Mouse (Mus musculus) spleen, postnatal 36 days (tissue): ENCODE results near the gene Tnfrsf8.

Experiments used
- DNase-seq, 2 experiments: peaks; one replicate each; pipeline ENCODE4 v3.0.0; 2022; ENCODE audit warnings: low spot score in 2 of 2, mixed read lengths in 1 of 2

Tnfrsf8 gene

GRCm38 (mm10) chr4:145233487-145234228 lies 81.3 kb downstream of the Tnfrsf8 start:
- DNase-seq: peak; percentile 56 to 60

- no peak for DNase-seq
Observed at GRCm38 (mm10) chr4:145231732-145232131, 83.2 kb downstream of the Tnfrsf8 start.

- DNase-seq: no peak
Observed at GRCm38 (mm10) chr4:145230647-145231046, 84.3 kb downstream of the Tnfrsf8 start.

GRCm38 (mm10) chr4:145229524-145230163 lies 85.3 kb downstream of the Tnfrsf8 start:
- DNase-seq: no peak

- peak; percentile 48 to 54 for DNase-seq
Observed at GRCm38 (mm10) chr4:145229051-145229450, 85.9 kb downstream of the Tnfrsf8 start.

GRCm38 (mm10) chr4:145224613-145225012 lies 90.4 kb downstream of the Tnfrsf8 start:
- no peak for DNase-seq

GRCm38 (mm10) chr4:145222064-145222463 lies 92.9 kb downstream of the Tnfrsf8 start:
- no peak for DNase-seq

- DNase-seq: no peak
Observed at GRCm38 (mm10) chr4:145221379-145221778, 93.6 kb downstream of the Tnfrsf8 start.

- DNase-seq: no peak
Observed at GRCm38 (mm10) chr4:145220001-145220400, 95.0 kb downstream of the Tnfrsf8 start.

- DNase-seq: peak; percentile 52 to 57
Observed at GRCm38 (mm10) chr4:145219240-145219985, 95.6 kb downstream of the Tnfrsf8 start.

GRCm38 (mm10) chr4:145217837-145218236 lies 97.1 kb downstream of the Tnfrsf8 start:
- DNase-seq: no peak
